Mouse (Mus musculus) erythroid progenitor cell, adult 5-6 weeks (primary cell): ENCODE results near the gene Cenpu. TPM values are rescaled to one million over a fixed set of nuclear protein-coding genes. Genes with fewer than 3 reads are reported as not detected.

ENCODE experiments used
- ATAC-seq: replicated peaks from 2 replicates; pipeline ENCODE4 v1.8.0; 2016; ENCODE audit warnings: moderate number of reproducible peaks, mild to moderate bottlenecking, moderate TSS enrichment, inconsistent platforms; ENCODE audit not compliant: poor library complexity, low FRiP score, severe bottlenecking
- total RNA-seq, 2 experiments: library from RNA; stranded (forward) in 1 of 2; stranded (reverse) in 1 of 2; fragments of 150-400 nt in 1 of 2; fragments of 186-747, 209-891 nt in 1 of 2; gene quantifications; 2 replicates each; pipeline versions ENCODE4 v1.2.3 to v1.2.4; 2015 to 2017; ENCODE audit warnings: low replicate concordance in 2 of 2

Gene Cenpu
- total RNA-seq (2015; ENCODE audit: low replicate concordance) (27.2 and 36.0 TPM in 2 replicates), total RNA-seq (2017; ENCODE audit: low replicate concordance) (49.9 and 78.3 TPM in 2 replicates)

DNA sequence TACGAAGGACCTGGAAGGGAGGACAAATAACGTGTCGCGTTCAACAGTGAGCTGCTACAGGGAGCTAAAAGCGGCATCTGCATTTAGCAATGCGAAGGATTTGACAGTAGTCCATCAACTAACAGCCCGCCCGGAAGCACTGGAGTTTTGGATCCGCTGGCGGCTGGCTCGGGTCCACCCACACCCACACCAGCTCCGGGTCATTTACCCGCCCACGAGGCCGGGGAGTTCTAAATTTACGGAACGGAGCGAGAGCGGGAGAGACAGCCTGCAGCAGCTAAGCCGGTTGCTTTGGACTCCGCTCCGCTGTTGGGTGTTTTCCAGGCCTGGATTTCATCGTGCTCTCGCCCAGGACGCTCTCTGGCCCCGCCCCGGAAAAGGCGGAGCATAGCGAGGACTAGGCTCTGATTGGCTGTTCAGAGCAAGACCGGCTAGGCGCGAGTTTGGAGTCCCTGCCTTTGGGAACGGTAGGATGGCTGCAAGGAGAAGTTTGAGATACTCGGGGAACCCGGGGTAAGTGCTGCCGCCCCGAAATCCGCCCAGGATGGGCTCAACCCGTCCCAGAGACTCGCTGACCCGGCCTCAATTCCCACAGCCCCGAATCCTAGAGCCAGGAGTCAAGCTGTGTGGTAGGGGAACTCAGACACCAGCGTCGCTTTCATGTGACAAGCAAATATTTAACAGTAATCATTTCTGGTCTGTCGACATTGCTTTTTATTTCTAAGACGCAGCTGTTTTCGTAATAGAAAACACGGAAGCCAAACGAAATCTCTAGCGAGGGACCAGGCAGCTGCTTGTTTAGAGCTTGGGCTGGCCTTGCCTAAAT, at the start of gene Cenpu:
TSS of gene Cenpu (plus strand) at position 414 of the 826 bp plus-strand sequence.
- peak; percentile 85 for ATAC-seq

- ATAC-seq, result no peak
Measured at GRCm38 (mm10) chr8:46502333-46503071, 49.3 kb upstream of the Cenpu start.

DNA sequence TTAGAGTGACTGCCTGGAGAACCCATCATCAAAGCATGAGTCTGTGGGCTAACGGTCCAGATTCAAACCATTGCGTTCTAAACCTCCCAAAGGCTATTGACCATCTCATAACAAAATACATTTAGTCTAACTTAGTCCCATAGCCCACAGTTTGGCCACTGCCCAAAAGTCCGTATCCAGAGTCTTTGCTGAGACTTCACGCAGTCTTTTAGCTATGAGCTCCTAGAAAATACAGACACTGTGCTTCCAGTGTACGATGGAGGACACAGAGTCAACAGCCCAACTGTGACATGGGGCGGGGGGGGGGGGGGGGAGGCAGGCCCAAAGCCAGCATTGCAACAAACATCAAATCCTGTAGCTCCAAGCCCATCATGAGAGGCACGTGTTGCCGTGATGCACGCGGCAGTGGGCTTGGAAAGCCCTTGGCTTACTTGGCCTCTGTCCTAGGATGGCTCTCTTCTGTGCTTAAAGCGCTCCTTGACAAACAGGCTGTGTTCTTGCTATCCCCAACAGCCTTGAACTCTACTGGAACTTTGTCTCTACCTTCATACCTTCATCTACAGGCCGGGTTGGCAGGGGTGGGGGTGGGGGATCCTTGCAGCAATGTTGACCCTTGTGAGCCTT, 48.6 kb upstream of the Cenpu start:
- ATAC-seq, result no peak

DNA sequence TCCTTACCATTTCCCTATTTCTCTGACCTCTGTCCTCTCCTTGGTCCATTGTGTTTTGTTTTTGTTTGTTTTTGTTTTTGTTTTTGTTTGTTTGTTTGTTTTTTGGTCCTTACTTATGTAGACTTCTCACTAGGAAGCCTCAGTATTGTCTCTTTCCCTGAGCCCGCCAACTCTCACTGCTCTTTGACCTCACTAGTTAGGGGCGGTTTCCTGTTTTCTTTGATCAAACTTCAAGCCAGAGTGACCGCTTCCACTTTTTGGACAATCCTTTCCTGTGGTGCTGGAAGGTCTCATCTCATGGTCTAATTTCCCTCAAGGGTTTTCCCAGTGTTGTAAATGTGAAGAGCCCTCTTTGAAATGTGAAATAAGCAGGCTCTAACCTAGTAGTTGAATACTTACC, 47.6 kb upstream of the Cenpu start:
- no peak for ATAC-seq

GRCm38 (mm10) chr8:46508488-46509395, 43.1 kb upstream of the Cenpu start:
- no peak for ATAC-seq

DNA sequence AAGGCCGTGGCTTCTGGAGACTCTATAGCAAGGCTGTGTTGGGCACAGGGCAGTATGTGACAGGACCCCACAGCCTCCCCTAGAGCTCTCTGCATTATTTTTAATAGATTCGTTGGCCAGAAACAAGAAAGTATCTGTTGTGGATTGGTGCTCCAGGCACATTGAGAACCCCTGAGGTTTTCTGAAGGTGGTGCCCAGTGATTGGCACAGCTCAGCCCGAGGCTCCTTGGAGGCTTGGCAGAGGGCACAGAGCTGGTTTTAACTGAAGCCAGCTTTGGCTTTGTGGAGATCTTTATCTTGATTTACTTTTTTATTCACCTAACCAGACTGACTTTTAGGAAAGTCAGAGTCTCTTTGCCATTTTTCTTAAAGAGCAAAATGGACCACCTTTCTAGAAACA, 42.4 kb upstream of the Cenpu start:
- no peak for ATAC-seq

DNA sequence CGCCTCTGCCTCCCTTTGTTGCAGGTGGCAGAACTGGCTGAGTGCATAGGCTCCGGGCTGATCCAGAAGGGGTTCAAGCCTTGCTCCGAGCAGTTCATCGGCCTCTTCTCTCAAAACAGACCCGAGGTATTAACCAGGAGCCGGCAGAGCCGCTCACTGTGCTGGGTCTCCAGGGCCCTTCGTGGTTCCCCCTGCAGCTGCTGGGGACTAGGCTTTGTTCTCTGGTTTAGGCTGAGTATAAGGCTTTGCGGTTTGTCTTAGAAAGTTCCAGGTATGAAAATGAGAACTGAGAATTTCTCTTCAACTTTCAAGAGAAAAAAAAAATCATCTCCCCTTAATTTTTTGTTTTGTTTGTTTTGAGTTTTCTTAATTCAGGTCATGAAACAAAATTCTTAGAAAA, 40.5 kb upstream of the Cenpu start:
- ATAC-seq, result no peak

- 0 out of 2 replicates have a peak, but pooled peaks have one; percentile 37 for ATAC-seq
Measured at GRCm38 (mm10) chr8:46512538-46512937, 39.3 kb upstream of the Cenpu start.

DNA sequence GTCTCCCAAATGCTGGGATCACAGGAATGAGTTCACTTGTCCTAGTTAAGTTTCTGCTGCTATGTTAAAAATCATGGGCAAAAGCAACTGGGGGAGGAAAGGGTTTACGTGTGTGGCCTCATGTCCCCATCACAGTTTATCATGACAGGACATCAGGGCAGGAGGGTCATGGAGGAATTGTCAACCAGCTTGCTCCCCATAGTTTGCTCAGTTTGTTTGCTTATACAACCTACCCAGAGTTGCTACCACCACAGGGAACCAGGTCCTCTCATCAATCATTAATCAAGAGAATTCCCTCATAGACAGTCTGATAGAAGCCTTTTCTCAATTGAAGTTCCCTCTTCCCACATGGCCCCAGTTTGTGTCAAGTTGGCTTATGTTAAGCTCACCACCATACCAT, 37.8 kb upstream of the Cenpu start:
- no peak for ATAC-seq

DNA sequence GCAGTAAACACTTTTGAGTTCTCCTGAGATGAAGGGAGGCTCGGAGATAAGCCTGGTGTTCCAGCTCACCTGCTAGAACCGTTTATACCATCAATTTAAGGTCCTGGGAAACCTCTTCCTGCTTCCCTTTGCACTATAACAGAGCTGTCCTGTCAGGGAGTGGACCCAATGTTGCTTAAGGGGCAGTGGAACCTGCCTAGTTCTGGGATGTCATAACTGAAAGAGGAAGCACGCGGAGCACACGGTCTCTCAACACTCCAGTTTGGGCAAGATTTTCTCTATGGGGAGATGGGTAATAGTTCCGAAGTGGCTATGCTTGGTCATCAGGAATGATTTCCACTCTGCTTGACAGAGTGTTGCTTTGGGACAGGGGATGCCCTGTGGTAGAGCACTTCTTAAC, 31.2 kb upstream of the Cenpu start:
- no peak for ATAC-seq

DNA sequence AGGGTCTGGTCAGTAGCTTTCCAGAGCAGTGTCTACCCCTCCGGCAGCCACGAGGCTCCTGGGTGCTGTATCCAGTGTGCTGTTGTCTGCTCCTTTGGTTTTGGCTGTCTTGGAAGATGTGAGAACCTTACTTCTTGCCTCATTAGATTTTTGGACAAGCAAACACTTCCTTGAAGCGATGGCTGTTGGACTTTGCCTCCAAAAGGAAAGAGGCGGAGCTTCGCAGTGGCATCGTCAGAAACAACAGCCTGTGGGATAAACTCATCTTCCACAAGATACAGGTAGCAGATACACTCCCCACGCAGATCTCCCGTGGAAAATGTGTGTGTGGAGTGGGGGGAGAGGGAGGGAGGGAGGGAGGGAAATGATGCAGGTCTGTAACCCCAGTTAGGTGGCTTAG, 25.7 kb upstream of the Cenpu start:
- ATAC-seq, result no peak

GRCm38 (mm10) chr8:46526821-46527220, 25.0 kb upstream of the Cenpu start:
- no peak for ATAC-seq

DNA sequence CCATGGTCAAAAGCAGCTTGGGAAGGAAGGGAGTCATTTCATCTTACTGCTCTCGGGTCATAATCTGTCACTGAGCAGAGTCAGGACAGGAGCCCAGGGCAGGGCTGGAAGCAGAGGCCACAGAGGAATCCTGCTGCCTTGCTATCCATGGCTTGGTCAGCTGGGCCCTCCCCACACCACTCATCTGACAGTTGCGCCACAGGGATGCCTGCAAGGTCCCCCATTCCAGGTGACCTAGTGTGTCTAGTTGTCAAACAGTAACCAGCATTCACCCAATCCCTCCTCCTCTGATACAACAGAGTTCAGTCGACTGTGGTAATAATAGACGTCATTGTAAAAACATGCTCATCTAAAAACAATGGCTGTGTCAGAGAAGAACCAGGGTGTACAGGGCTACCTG, 22.3 kb upstream of the Cenpu start:
- ATAC-seq, result no peak

DNA sequence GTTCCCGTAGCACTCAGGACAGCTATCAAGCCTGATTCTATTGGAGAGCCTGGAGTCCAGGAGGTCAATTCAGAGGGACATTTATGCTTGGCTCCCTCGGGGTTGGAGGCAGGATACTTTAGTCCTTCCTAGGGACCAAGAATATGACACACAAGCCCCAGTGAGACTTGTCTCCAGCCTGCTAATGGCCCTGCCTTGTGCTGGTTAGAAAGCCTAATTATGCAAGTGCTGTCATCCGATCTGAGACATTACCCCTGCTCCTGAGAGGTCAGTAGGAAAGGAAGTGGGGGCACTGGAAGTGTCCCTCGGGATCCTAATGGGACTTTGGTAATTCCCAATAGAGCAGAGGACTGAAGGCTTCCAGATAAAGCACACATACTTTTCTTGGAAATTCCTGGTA, 21.3 kb upstream of the Cenpu start:
- no peak for ATAC-seq

DNA sequence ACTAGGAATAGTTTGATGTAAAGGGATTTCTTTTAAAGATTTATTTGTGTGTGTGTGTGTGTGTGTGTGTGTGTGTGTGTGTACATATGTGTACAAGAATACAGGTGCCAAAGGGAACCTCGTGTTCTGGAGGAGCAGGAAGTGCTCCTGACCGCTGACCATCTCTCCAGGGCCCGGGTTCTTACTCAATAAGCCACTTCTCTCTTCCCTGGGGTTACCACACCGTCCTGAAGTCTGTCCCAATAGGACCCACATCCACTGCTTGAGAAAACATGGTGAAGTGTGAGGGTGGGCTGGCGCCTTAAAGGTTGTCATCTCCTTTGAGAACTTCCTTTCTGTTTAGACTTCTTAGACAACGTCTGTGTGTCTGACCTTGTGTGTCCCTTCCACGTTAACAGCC, 17.9 kb upstream of the Cenpu start:
- ATAC-seq, result no peak

GRCm38 (mm10) chr8:46539701-46540100, 12.1 kb upstream of the Cenpu start:
- ATAC-seq, result peak; percentile 97

GRCm38 (mm10) chr8:46543191-46543590, 8.6 kb upstream of the Cenpu start:
- no peak for ATAC-seq

DNA sequence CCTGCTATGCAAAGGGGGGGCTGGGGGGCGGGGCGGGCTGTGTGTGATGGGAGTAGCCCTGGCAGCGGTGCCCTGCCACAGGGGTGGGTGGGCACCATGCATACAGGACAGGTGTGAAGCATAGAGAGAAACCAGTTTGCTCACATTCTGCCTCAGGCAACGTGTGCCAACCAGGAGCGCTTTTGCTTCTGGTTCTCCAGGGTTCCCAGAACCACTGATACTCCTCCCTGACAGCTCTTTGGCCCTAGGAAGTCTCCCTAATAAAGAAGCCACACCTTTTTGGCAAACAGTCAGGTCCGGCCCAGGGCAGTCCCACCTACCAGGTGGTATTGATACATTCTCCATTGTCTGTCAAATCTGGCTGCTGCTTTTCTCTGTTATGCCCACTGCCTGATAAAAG, 8.2 kb upstream of the Cenpu start:
- no peak for ATAC-seq

- ATAC-seq, result no peak
Measured at GRCm38 (mm10) chr8:46545854-46546253, 6.0 kb upstream of the Cenpu start.
